Mouse (Mus musculus): ENCODE measurements around the gene Rgs12.

The Rgs12 gene

DNA sequence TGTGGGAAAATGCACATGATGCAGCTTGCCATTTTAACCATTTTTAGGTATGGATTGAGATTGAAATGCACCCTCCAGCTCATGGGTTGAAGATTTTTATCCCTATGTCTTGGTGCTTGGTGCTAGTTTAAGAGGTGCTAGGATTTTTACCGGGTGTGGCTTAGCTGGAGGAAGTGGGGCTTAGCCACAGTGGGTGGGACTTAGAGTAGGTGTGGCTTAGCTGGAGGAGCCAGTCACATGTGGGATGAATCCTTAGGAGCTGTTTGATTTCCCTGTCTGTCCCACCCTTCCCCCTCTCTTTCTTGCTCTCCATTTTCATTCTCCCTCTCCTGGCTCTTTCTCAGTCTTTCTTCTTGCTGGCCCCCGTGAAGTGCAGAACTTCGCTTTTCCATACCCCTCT is 32.5 kb downstream of the Rgs12 start:
- DNase-seq (ENCODE audit: low read depth, low spot score) = no peak

GRCm38 (mm10) chr5:34984933-34985332 is 35.7 kb downstream of the Rgs12 start:
- no peak for DNase-seq (ENCODE audit: low read depth, low spot score)

DNA sequence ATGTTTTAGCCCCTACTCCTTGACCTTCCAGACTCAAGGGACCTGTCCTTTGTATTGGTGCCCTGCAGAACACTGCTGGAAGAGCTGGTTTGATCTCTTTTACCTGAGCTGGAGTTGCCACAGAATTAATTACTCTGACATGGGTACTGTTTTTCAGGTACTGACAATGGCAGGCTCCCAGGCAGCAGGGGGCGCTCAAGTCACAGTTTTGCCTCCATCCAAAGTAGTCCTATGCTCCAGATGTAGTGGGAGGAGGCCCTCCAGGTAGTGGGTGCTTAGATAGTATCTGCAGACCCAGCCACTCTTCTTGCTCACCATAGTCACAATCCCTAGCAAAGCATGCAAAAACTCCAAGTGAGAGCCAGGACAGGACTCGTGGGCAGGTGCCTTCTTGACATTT is 36.6 kb downstream of the Rgs12 start:
- DNase-seq (ENCODE audit: low read depth, low spot score) = peak; percentile 48

GRCm38 (mm10) chr5:34987396-34987795 is 38.2 kb downstream of the Rgs12 start:
- DNase-seq (ENCODE audit: low read depth, low spot score) = no peak

DNA sequence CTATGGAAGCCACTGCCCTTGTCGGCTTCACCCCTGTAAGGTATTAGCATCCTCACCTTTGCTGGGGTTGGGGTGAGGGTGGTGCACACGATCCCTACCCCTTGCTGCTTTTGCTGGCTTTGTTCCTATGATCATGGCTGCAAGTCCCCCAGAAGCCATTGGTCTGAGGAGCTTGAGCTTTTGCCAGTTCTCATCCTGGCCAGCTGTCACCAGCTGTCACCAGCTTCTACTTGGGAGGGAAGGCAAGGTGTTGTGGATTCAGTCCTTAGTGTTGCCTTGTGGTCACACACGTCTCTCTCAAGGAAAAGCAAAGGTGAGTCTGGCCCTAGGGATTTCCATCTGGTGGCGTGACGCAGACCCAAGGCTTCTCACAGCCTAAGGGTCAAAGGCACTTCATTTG is 39.4 kb downstream of the Rgs12 start:
- DNase-seq (ENCODE audit: low read depth, low spot score) = no peak

DNA sequence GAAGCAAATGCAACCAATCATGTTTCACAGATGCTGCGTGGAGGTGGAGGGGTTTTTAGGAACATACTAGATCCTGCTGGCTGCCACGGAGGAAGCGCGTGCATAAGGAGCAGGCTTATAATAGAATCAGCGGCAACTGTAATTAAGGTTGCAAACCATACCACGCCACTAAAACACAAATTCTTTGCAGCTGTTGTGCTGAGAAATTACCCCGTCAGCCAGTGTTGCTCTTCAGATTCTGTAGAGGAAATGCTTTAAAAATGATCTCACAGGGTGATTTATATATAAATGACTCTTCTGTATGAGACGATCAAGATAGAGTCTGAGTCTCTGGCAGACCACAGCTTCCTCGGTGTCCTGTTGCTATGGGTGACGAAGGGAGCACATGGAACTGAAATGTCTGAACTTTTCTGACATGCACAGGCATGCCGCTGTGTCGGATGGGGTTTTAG is 40.1 kb downstream of the Rgs12 start:
- no peak for DNase-seq (ENCODE audit: low read depth, low spot score)

- no peak for DNase-seq (ENCODE audit: low read depth, low spot score)
Observed at GRCm38 (mm10) chr5:34998754-34999153, 49.5 kb downstream of the Rgs12 start.

GRCm38 (mm10) chr5:34999281-34999680 is 50.0 kb downstream of the Rgs12 start:
- DNase-seq (ENCODE audit: low read depth, low spot score) = no peak

DNA sequence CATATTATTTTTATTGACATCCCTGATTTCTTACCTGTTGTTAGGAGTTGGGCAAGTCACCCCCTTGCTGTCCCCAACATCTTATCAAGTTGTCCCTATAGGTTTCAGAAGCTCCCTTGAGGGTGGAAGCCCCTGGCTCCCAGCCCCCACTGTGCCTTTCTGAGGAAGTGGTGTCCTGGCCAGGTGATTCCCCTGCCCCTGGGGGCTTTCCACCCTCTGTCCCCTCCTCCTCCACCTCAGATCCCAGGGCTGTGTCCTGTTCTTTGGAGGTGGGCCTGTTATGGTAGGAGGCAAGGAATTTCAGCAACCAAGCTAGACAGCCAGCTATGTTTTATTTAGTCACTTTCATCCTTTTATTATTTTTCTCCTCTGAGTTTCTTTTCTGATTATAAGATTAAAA is 51.1 kb downstream of the Rgs12 start:
- no peak for DNase-seq (ENCODE audit: low read depth, low spot score)

DNA sequence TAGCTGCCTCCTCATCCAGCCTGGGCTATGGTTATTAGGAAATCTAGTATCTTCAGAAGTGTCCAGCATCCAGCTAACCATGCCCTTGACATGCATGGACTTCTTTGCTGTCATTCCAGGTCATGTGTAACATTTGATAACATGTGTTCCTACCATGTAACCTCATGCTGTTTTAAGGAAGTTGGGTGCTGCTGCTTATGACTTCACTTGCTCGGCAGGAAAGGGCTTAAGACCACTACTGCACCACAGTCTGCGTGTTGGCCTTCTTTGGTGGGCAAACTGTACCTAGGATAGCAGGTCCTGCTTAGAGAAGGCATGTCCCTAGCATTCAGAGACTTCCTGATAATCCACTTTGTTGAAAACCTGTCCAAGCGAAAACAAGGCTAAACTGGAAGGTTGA is 51.9 kb downstream of the Rgs12 start:
- DNase-seq (ENCODE audit: low read depth, low spot score) = no peak

DNA sequence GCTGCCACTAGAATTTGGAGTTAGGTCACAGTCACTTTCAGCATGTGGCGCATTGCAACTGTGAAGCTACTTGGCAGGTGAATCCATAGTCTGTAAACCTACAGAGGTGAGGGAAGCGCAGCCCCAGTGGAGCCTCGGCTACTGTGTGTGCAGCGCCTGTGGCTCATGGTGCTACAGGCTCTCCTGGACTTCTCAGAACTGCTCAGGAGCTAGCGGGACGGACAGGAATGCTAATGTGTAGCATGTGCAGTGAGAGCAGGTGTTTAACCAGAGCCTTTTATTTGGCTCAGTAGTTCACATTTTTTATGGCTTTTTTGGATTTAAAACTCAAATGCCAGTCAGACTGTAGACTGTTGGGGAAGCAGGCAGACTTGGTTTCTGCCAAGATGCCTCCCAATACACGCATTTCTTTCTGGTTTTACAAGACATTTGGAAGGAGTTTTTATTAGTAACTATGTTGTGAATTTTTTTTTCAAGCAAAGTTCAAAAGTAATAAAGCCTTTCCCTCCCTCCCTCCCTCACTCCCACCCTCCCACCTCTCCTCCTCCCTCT is 54.4 kb downstream of the Rgs12 start:
- no peak for DNase-seq (ENCODE audit: low read depth, low spot score)

- no peak for DNase-seq (ENCODE audit: low read depth, low spot score)
Observed at GRCm38 (mm10) chr5:35004769-35005168, 55.5 kb downstream of the Rgs12 start.

DNA sequence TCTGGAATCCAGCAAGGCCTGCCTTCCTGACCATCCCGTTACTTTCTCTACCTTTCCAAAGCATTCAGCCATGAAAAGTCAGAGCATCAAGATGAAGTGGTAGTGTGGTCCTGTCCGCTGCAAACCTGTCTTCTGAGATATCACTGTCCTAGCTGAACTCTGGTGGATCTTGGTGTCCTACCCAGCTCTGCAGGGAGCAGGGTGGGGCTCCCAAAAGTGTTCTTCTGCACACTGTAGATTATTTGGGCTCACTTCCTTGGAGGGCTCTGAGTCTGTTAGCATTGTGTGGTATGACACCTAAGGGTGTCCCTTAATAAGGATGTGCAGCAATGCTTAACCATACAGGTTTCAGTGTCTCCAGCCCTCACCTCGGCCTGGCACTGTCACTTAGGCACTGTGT is 56.4 kb downstream of the Rgs12 start:
- DNase-seq (ENCODE audit: low read depth, low spot score) = no peak

DNA sequence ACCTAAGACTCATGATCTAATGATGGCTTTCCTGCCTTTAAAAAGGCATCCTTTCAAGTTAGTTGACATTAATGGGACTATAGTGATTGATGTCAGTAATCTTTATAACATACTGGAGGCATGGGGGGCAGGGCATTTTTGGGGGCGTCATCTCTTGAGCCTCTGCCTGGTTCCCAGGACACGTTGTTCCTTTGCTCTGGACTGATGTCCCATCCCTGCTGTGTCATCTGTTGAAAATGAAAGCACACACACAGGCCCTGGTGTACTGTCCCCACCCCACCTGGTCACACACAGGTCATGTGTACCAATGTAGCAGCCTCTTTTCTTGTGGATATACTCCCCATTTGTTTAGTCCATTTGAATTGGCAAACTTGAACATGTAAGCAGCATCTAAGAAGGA is 57.4 kb downstream of the Rgs12 start:
- DNase-seq (ENCODE audit: low read depth, low spot score) = no peak

DNA sequence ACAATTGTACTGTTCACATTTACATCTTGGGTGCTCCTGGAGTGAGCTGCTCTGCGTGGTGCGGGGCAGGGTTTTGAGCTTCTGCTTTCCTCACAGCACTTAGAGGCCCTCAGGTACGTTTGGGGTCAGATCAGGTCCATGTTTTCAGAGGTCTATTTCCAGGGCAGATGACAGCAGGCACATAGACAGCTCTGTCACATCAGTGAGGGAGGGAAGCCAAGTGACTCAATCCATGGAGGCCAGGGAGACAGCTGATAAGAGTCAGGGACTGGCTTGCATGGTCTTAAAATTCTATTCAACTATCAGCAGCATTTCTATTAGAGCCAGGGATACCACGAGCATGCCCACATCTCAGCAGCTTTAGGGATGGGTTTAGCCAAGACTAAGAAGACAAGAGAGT is 59.9 kb downstream of the Rgs12 start:
- no peak for DNase-seq (ENCODE audit: low read depth, low spot score)

- no peak for DNase-seq (ENCODE audit: low read depth, low spot score)
Observed at GRCm38 (mm10) chr5:35010656-35011055, 61.4 kb downstream of the Rgs12 start.

DNA sequence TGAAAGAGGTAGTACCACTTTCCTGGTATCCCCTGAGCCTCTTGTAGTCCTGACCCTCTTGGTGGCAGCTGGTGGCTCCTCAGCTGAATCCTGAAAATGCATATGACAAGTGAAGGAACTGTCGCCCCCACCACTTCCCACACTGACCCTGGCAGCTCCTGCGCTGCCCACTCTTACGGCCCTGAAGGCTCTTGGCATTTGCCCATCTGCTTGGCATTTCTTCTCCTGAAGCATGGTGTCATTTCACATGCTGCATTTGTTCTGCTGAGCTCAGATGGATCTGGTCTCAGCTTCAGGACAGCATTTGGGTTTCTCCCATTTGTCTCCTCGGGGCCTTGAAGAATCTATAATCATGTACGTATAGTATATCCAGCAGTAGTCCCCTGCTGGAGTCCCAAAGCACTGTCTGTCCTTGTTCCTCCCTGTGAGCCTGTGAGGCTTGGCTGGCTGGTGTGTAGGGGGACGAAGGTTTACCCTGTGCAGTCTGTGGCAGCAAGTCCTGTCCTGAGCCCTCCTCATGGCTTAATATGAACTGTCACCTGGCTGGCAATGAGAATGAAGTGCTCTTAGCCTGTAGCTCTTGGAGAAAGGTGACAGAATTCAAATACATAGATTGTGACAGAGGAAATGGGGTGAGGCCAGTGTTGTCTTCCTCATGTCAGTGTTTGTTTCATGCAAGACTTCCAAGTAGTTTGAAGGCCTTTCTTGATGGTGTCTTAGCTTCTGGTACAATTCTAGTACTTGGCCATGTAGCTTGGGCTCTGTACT is 62.1 kb downstream of the Rgs12 start:
- DNase-seq (ENCODE audit: low read depth, low spot score) = no peak

GRCm38 (mm10) chr5:35014036-35014435 is 64.8 kb downstream of the Rgs12 start:
- no peak for DNase-seq (ENCODE audit: low read depth, low spot score)

DNA sequence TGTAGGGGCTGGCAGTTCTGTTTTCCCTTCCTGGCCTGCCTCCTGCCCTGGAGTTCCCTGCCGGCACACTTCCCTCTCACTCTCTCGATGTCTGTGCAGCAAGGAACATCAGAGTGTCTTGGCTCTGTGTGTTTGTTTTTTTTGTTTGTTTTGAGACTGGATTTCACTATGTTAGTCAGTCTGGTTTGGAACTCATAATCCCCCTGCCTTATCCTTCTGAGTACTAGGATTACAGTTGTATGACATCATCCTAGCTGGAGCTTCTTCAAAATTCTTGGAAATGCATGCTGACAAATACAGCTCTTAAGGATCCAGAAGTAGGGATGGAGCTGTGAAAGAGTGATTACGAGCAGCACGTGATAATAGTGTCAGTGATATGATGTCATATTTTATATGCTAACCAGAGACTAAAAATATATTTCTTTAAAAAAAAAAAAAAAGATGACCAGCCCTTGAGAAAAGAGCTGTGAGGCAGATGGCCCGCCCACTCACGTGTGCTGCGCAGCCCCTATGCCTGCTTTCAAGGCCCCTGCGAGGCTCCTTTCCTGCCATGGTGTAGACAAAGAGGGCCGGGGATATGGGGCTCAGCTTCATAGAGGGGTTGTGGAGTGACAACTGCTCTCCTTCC is 70.5 kb downstream of the Rgs12 start:
- no peak for DNase-seq (ENCODE audit: low read depth, low spot score)

DNA sequence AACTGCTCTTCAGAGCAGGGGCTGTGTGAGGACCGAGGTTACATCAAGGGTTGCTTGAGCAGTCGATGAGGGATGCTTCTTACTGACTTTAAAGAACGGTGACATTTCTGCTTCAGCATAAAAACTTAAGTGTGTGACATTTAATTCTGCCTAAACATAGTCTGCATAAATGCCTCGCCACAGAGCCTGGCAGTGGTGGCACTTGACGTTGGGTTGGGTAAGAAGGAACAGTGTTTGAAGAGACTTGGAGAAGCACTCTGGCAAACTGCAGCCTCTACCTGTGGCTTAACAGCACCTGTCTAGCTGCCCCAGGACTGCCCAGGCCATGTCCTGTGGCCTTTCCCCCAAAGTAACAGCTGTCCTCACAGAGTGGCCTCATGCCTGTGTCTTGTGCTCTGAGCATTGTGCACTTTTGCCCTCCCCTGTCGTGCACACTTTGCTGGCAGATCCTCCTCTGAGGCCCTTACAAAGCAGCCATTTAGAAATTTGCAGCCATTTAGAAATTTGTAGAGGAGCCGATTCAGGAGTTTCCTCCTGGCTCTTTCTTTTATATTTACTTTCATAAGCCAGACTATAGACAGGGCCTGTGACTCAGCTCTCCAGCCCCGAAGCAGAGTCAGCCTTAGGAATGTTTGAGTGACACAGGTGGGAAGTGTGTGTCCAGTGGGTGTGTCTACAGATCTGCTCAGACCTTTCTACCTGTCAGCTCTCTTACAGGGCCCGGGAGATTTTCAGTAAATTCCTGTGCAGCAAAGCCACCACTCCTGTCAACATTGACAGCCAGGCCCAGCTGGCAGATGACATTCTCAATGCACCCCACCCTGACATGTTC is 71.4 kb downstream of the Rgs12 start:
- no peak for DNase-seq (ENCODE audit: low read depth, low spot score)

GRCm38 (mm10) chr5:35024975-35025374 is 75.7 kb downstream of the Rgs12 start:
- peak; percentile 20 for DNase-seq (ENCODE audit: low read depth, low spot score)

DNA sequence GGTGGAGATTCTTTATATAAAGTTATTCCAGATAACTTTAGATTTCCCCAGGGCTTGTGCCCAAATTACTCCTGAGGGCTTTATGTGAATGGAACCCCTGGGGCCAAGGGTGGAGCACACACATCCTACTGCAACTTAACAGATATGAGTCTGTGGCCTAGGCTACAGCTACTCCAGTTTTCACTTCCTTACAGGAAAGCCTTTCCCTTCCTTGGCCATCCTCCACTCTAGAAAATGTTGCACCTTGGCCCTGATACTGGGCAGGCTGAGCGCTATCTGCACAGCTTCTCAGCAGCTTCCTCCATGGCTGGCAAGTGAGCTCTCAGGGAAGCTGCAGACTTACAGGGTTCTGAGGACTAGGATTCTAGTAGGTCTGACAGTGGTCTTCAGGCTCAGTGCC is 80.1 kb downstream of the Rgs12 start:
- no peak for DNase-seq (ENCODE audit: low read depth, low spot score)

Measured in CD4-positive helper T cell, adult 2 months (primary cell).